Mouse (Mus musculus) embryonic fibroblast, embryonic 13.5 days (primary cell): Measurements from ENCODE around the gene Eif3i.

ENCODE experiments used
- CTCF ChIP-seq: IDR thresholded peaks from 2 replicates; pipeline ENCODE4 v1.5.1; 2011; ENCODE audit warnings: mild to moderate bottlenecking, control low read depth, low read length, moderate library complexity, borderline replicate concordance; ENCODE audit not compliant: insufficient read depth
- POLR2A ChIP-seq: IDR thresholded peaks from 2 replicates; pipeline ENCODE4 v1.6.1; 2011; ENCODE audit warnings: low read depth, mild to moderate bottlenecking, control low read depth, low read length, moderate library complexity

DNA sequence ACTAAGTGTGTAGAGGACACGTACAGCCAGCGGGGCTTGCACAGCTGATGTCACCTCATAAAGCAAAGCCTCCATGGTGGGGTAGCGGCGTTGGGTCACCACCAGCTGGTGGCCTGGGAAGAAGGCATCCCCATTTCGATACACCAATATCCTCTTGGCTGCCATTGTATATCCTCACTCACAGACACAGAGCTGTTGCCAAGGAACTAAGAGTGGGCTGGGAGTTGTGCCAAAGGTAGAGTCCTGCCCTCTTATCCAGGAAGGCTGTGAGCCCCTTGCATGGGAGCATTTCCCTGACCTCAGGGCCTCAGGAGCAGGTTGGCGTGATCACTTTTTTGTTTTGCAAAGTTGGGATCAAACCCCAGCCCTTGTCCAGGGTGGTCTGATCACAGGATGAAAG is 13.6 kb upstream of the Eif3i start, which contains the start of gene Dcdc2b:
- no peak for TF ChIP-seq CTCF
- TF ChIP-seq POLR2A, result no peak
